Mouse (Mus musculus): ENCODE data around the gene Lamc2. TPM values are rescaled to one million over a fixed set of nuclear protein-coding genes. Genes with fewer than 3 reads are reported as not detected.

The Lamc2 gene
- total and polyA plus RNA-seq, 3 experiments = 0.03 to 0.04 TPM; not detected in 1

GRCm38 (mm10) chr1:153231681-153232080 lies 45.4 kb upstream of the Lamc2 start:
- Histone ChIP-seq H3K27ac (ENCODE audit: control insufficient read depth, low read depth, low read length) (no peak overlapping the region), H3K79me2 (ENCODE audit: control insufficient read depth, insufficient read depth, low read length, poor library complexity) (no peaks in the 10 kb centered on the region), H3K9me3 (replicated peaks; ENCODE audit: insufficient read depth, low read length) (no peaks in the 10 kb centered on the region), H3K9ac (ENCODE audit: control insufficient read depth, low read depth, low read length, poor library complexity, severe bottlenecking) (no peak overlapping the region), H3K27me3 (ENCODE audit: control insufficient read depth in 1 of 2, insufficient read depth in 2 of 2, low read length in 2 of 2) (no peaks in the 10 kb centered on the region), H3K4me1 (ENCODE audit: control insufficient read depth in 1 of 2, insufficient read depth in 2 of 2, low read length in 2 of 2) (no peaks in the 10 kb centered on the region), H3K36me3 (ENCODE audit: control insufficient read depth in 1 of 2, insufficient read depth in 2 of 2, low read length in 2 of 2) (peaks cover 0 to 6% of the 10 kb centered on the region in 2 experiments; a peak in 2 of 4 replicates), H3K4me3 (ENCODE audit: control insufficient read depth in 1 of 2, insufficient read depth in 1 of 2, low read depth in 2 of 2, low read length in 2 of 2) (no peak overlapping the region)
- TF ChIP-seq GABPA (IDR thresholded peaks at IDR 0.05; ENCODE audit: low read depth, low read length) = no peak
- no peak for TF ChIP-seq CHD1 (IDR thresholded peaks at IDR 0.05; ENCODE audit: low read depth, low read length)
- TF ChIP-seq ELF1 (IDR thresholded peaks at IDR 0.05; ENCODE audit: low read depth, low read length) = no peak
- no peak for TF ChIP-seq HCFC1 (IDR thresholded peaks at IDR 0.05; ENCODE audit: low read depth, low read length)
- TF ChIP-seq ZMIZ1 (IDR thresholded peaks at IDR 0.05; ENCODE audit: low read depth, low read length) = no peak
- no peak for TF ChIP-seq RCOR1 (IDR thresholded peaks at IDR 0.05; ENCODE audit: low read depth, low read length)
- no peak for TF ChIP-seq ETS1 (IDR thresholded peaks at IDR 0.05; ENCODE audit: low read depth, low read length)
- no peak for TF ChIP-seq CHD2 (IDR thresholded peaks at IDR 0.05; ENCODE audit: low read length)
- TF ChIP-seq MXI1 (IDR thresholded peaks at IDR 0.05; ENCODE audit: low read depth, low read length) = no peak
- no peak for TF ChIP-seq CTCF (IDR thresholded peaks at IDR 0.05 in 2 of 3, conservative IDR thresholded peaks at IDR 0.05 in 1 of 3; ENCODE audit: control insufficient read depth in 1 of 3, insufficient read depth in 1 of 3, low read depth in 2 of 3, low read length in 3 of 3, poor library complexity in 1 of 3, severe bottlenecking in 1 of 3)
- no peak for TF ChIP-seq POLR2AphosphoS2 (IDR thresholded peaks at IDR 0.05; ENCODE audit: low read length)
- no peak for TF ChIP-seq TBP (IDR thresholded peaks at IDR 0.05; ENCODE audit: low read depth, low read length)
- TF ChIP-seq USF1 (IDR thresholded peaks at IDR 0.05; ENCODE audit: low read depth, low read length) = no peak
- TF ChIP-seq GATA1 (IDR thresholded peaks at IDR 0.05; ENCODE audit: low read depth, low read length) = no peak
- no peak for TF ChIP-seq KAT2A (conservative IDR thresholded peaks at IDR 0.05; ENCODE audit: low read depth, low read length)
- TF ChIP-seq NELFE (IDR thresholded peaks at IDR 0.05; ENCODE audit: low read depth, low read length) = no peak
- TF ChIP-seq RAD21 (IDR thresholded peaks at IDR 0.05; ENCODE audit: low read depth, low read length) = no peak
- TF ChIP-seq NRF1 (IDR thresholded peaks at IDR 0.05; ENCODE audit: insufficient read depth, low read depth, low read length, poor library complexity, severe bottlenecking) = no peak
- TF ChIP-seq ZKSCAN1 (IDR thresholded peaks at IDR 0.05; ENCODE audit: low read depth, low read length) = no peak
- TF ChIP-seq POLR2A (IDR thresholded peaks at IDR 0.05; ENCODE audit: control insufficient read depth in 1 of 2, insufficient read depth in 1 of 2, low read depth in 1 of 2, low read length in 2 of 2, poor library complexity in 1 of 2) = no peak
- DNase-seq (ENCODE audit: low read depth, low spot score) = no peak

GRCm38 (mm10) chr1:153227916-153228315 lies 41.7 kb upstream of the Lamc2 start:
- TF ChIP-seq ZKSCAN1 (IDR thresholded peaks at IDR 0.05; ENCODE audit: low read depth, low read length) (no peak), MAFK (IDR thresholded peaks at IDR 0.05; ENCODE audit: borderline replicate concordance, low read depth, low read length) (no peak), RCOR1 (IDR thresholded peaks at IDR 0.05; ENCODE audit: low read depth, low read length) (no peak), ZC3H11A (IDR thresholded peaks at IDR 0.05; ENCODE audit: low read depth, low read length) (no peak), UBTF (IDR thresholded peaks at IDR 0.05; ENCODE audit: borderline replicate concordance, insufficient read depth, low read depth, low read length) (no peak), MAX (IDR thresholded peaks at IDR 0.05; ENCODE audit: low read length) (no peak), TCF12 (IDR thresholded peaks at IDR 0.05; ENCODE audit: low read depth, low read length) (no peak)
- H3K36me3 ChIP-seq (ENCODE audit: control insufficient read depth in 1 of 2, insufficient read depth in 2 of 2, low read length in 2 of 2) = peaks cover 0 to 6% of the 10 kb centered on the region in 2 experiments; a peak in 2 of 4 replicates

More at GRCm38 (mm10) chr1:153227916-153228315, 41.7 kb upstream of the Lamc2 start:
- Histone ChIP-seq H3K27me3 (ENCODE audit: control insufficient read depth in 1 of 2, insufficient read depth in 2 of 2, low read length in 2 of 2) (no peaks in the 10 kb centered on the region), H3K4me1 (ENCODE audit: control insufficient read depth in 1 of 2, insufficient read depth in 2 of 2, low read length in 2 of 2) (no peaks in the 10 kb centered on the region), H3K4me3 (ENCODE audit: control insufficient read depth in 1 of 2, insufficient read depth in 1 of 2, low read depth in 2 of 2, low read length in 2 of 2) (no peak overlapping the region), H3K9ac (ENCODE audit: control insufficient read depth, low read depth, low read length, poor library complexity, severe bottlenecking) (no peak overlapping the region), H3K27ac (ENCODE audit: control insufficient read depth, low read depth, low read length) (no peak overlapping the region), H3K79me2 (ENCODE audit: control insufficient read depth, insufficient read depth, low read length, poor library complexity) (no peaks in the 10 kb centered on the region), H3K9me3 (replicated peaks; ENCODE audit: insufficient read depth, low read length) (no peaks in the 10 kb centered on the region)
- no peak for DNase-seq (ENCODE audit: low read depth, low spot score)

Data from MEL (cell line).